Mouse (Mus musculus) embryonic fibroblast, embryonic 13.5 days (primary cell): ENCODE measurements around the gene Il22ra2.

Source experiments
- CTCF ChIP-seq: IDR thresholded peaks from 2 replicates; pipeline ENCODE4 v1.5.1; 2011; ENCODE audit warnings: mild to moderate bottlenecking, control low read depth, low read length, moderate library complexity, borderline replicate concordance; ENCODE audit not compliant: insufficient read depth
- POLR2A ChIP-seq: IDR thresholded peaks from 2 replicates; pipeline ENCODE4 v1.6.1; 2011; ENCODE audit warnings: low read depth, mild to moderate bottlenecking, control low read depth, low read length, moderate library complexity

DNA sequence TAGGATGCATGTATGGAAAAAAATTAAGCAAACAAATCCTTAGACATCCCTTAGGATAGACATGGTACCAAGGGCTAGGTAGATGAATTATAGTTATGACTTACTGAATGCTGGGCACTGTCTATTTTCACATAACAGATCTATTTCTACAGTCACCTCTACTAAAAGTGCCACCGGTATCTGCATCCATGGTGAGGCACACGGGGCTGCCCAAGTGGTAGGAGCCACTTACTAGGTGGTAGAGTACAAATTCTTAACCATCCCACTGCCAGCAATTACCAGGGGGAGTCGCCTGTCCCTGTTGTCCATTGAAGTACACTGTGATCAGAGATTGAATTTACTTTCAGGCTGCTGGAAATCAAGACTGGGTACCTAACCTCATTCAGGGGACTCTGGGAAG is 28.5 kb upstream of the Il22ra2 start:
- TF ChIP-seq CTCF (no peak), POLR2A (no peak)
